Mouse (Mus musculus) lung, adult 2 months (tissue): ENCODE measurements around the gene Nsmce3.

Experiments used
- CTCF ChIP-seq: fragments of 200-500 bp; IDR thresholded peaks from 2 replicates; pipeline ENCODE4 v1.5.1; 2011; ENCODE audit warnings: mild to moderate bottlenecking, low read length, control low read depth; ENCODE audit not compliant: insufficient read depth
- POLR2A ChIP-seq: fragments of 200-500 bp; IDR thresholded peaks from 2 replicates; pipeline ENCODE4 v1.6.1; 2011; ENCODE audit warnings: low read depth, mild to moderate bottlenecking, control low read depth, low read length, borderline replicate concordance; ENCODE audit errors: extremely low read depth

GRCm38 (mm10) chr7:64840576-64840895 lies 32.3 kb downstream of the Nsmce3 start:
- no peak for TF ChIP-seq CTCF
- TF ChIP-seq POLR2A = no peak
